Mouse (Mus musculus) gastrocnemius, postnatal 25 days (tissue): ENCODE measurements at regions not wholly inside any gene's neighbourhood (a gene's known extent, or its start where the extent isn't known, plus 50 kb on each side); places are given as distances from the start of the nearest gene placed in this dataset.

Experiments
- DNase-seq: peaks from one replicate; pipeline ENCODE4 v3.0.0; 2022

GRCm38 (mm10) chr14:46706462-46706861, 53.9 kb upstream of the Cdkn3 start:
- DNase-seq, result no peak

GRCm38 (mm10) chr14:46704316-46704751, 56.0 kb upstream of the Cdkn3 start:
- DNase-seq, result peak; percentile 27

- DNase-seq, result peak; percentile 18
These were observed 57.5 kb upstream of the Cdkn3 start for GRCm38 (mm10) chr14:46702669-46703435.

- no peak for DNase-seq
These were observed 67.8 kb upstream of the Cdkn3 start for GRCm38 (mm10) chr14:46692571-46692970.

- DNase-seq, result no peak
These were observed 68.3 kb upstream of the Cdkn3 start for GRCm38 (mm10) chr14:46692067-46692466.

- DNase-seq, result no peak
These were observed 77.6 kb upstream of the Cdkn3 start for GRCm38 (mm10) chr14:46682728-46683127.

- DNase-seq, result no peak
These were observed 81.4 kb upstream of the Cdkn3 start for GRCm38 (mm10) chr14:46678935-46679334.

GRCm38 (mm10) chr14:46671482-46672225, 88.7 kb upstream of the Cdkn3 start:
- no peak for DNase-seq

GRCm38 (mm10) chr14:46671062-46671461, 89.3 kb upstream of the Cdkn3 start:
- DNase-seq, result no peak

- no peak for DNase-seq
These were observed 89.9 kb upstream of the Cdkn3 start for GRCm38 (mm10) chr14:46670221-46671046.

- no peak for DNase-seq
These were observed 92.1 kb upstream of the Cdkn3 start for GRCm38 (mm10) chr14:46668275-46668674.

GRCm38 (mm10) chr14:46664305-46664704, 96.0 kb upstream of the Cdkn3 start:
- no peak for DNase-seq

GRCm38 (mm10) chr14:46663529-46663928, 96.8 kb upstream of the Cdkn3 start:
- DNase-seq, result no peak

- no peak for DNase-seq
These were observed 98.4 kb upstream of the Cdkn3 start for GRCm38 (mm10) chr14:46661792-46662545.

GRCm38 (mm10) chr14:46661118-46661791, 99.1 kb upstream of the Cdkn3 start:
- no peak for DNase-seq

- no peak for DNase-seq
These were observed 101.0 kb upstream of the Cdkn3 start for GRCm38 (mm10) chr14:46659365-46659764.

- DNase-seq, result no peak
These were observed 104.1 kb upstream of the Cdkn3 start for GRCm38 (mm10) chr14:46656249-46656648.

GRCm38 (mm10) chr14:46647319-46647974, 112.9 kb upstream of the Cdkn3 start:
- DNase-seq, result no peak

- DNase-seq, result no peak
These were observed 113.5 kb upstream of the Cdkn3 start for GRCm38 (mm10) chr14:46646673-46647318.
